ENCODE assay signal across 8 mouse cellular contexts in the genomic region with DNA sequence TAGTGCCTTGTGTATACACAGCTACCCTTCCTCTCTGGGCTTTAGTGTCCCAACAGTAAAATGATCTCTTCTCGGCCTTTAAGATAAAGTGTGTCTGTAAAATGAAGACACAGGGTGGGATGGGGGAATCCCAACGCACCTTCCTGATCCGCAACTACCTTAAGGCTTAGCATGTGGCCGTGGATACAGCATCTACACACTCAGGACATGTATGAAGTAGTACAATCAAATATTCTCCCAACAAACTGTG. TPM values are rescaled to one million over a fixed set of nuclear protein-coding genes. Genes with fewer than 3 reads are reported as not detected.
DNase-seq lines count a peak whose midpoint lies in the region; ATAC-seq and TF ChIP-seq lines count a peak whose summit lies in the region.

No protein-coding gene starts in this region.

- peak overlapping the region; percentile 87; the same call in 1 of the 2 replicates for H3K9ac ChIP-seq in kidney, embryonic 15.5 days
- H3K9ac ChIP-seq in hindbrain, embryonic 16.5 days (ENCODE audit: low read depth, low read length): peak overlapping the region; percentile 86
- H3K9ac ChIP-seq in midbrain, postnatal 0 days (replicated peaks; ENCODE audit: low read length, poor library complexity, severe bottlenecking): peak overlapping the region; percentile 77

- peak overlapping the region; percentile 97 for H3K4me2 ChIP-seq in kidney, embryonic 15.5 days
- H3K4me2 ChIP-seq in hindbrain, embryonic 16.5 days (ENCODE audit: low read length): peak overlapping the region; percentile 87
- peak overlapping the region; percentile 94 for H3K4me2 ChIP-seq in midbrain, postnatal 0 days (ENCODE audit: low read depth, low read length, poor library complexity, severe bottlenecking)

- TF ChIP-seq CTCF in midbrain, postnatal 0 days (IDR thresholded peaks at IDR 0.05): no peak

- peaks cover 42% of the 10 kb centered on the region for H3K4me1 ChIP-seq in kidney, embryonic 15.5 days
- 0 out of 2 replicates have a peak, but pooled peaks cover 2% of the 10 kb centered on the region for H3K4me1 ChIP-seq in brown adipose tissue, adult 24 weeks (ENCODE audit: control insufficient read depth, insufficient read depth, insufficient read length, low read length)
- H3K4me1 ChIP-seq in hindbrain, embryonic 16.5 days (ENCODE audit: control insufficient read depth, insufficient read depth, low read depth, low read length): peaks cover 15% of the 10 kb centered on the region
- H3K4me1 ChIP-seq in midbrain, postnatal 0 days (ENCODE audit: insufficient read depth, low read length): peaks cover 14% of the 10 kb centered on the region; the same call in 1 of the 2 replicates

- ATAC-seq in kidney, embryonic 15.5 days (replicated peaks; ENCODE audit: low FRiP score): no peak; the same call in 1 of the 2 replicates
- ATAC-seq in hindbrain, embryonic 16.5 days: no peak; the same call in 1 of the 2 replicates
- ATAC-seq in midbrain, postnatal 0 days (ENCODE audit: low FRiP score): no peak

- H3K36me3 ChIP-seq in kidney, embryonic 15.5 days: no peaks in the 10 kb centered on the region
- no peaks in the 10 kb centered on the region for H3K36me3 ChIP-seq in hindbrain, embryonic 16.5 days (ENCODE audit: control insufficient read depth, insufficient read depth, low read length)
- no peaks in the 10 kb centered on the region for H3K36me3 ChIP-seq in midbrain, postnatal 0 days (ENCODE audit: insufficient read depth, low read length)

- no peak for DNase-seq in kidney, adult 18-20 months
- peak; percentile 32 for DNase-seq in midbrain, postnatal 0 days (ENCODE audit: low spot score)
- DNase-seq in testis, postnatal 10 days (ENCODE audit: low spot score): no peak
- no peak for DNase-seq in embryo, embryonic 10.5 days (ENCODE audit: low spot score)
- no peak for DNase-seq in spleen, postnatal 4 days (ENCODE audit: low spot score in 2 of 2)

- peak overlapping the region; percentile 90 for H3K27ac ChIP-seq in kidney, embryonic 15.5 days
- no peak overlapping the region for H3K27ac ChIP-seq in brown adipose tissue, adult 24 weeks (replicated peaks; ENCODE audit: low read depth, low read length)
- no peak overlapping the region; the same call in 1 of the 2 replicates for H3K27ac ChIP-seq in hindbrain, embryonic 16.5 days (ENCODE audit: low read depth, low read length)
- H3K27ac ChIP-seq in midbrain, postnatal 0 days (ENCODE audit: low read depth, low read length): peak overlapping the region; percentile 44; the same call in 1 of the 2 replicates

- H3K9me3 ChIP-seq in kidney, embryonic 15.5 days (replicated peaks): no peaks in the 10 kb centered on the region
- no peaks in the 10 kb centered on the region for H3K9me3 ChIP-seq in hindbrain, embryonic 16.5 days (ENCODE audit: control insufficient read depth, low read length)
- H3K9me3 ChIP-seq in midbrain, postnatal 0 days (ENCODE audit: low read length): no peaks in the 10 kb centered on the region

- no peaks in the 10 kb centered on the region for H3K27me3 ChIP-seq in kidney, embryonic 15.5 days
- no peaks in the 10 kb centered on the region for H3K27me3 ChIP-seq in hindbrain, embryonic 16.5 days (replicated peaks; ENCODE audit: control insufficient read depth, insufficient read depth, low read length)
- no peaks in the 10 kb centered on the region for H3K27me3 ChIP-seq in midbrain, postnatal 0 days (ENCODE audit: insufficient read depth, low read length)

- WGBS in kidney, embryonic 15.5 days: 2% methylated on average over 4 of the region's 4 CpGs
- 4% methylated on average over 4 of the region's 4 CpGs for WGBS in hindbrain, embryonic 16.5 days
- WGBS in midbrain, postnatal 0 days: 7% methylated on average over 4 of the region's 4 CpGs

- peak overlapping the region; percentile 87 for H3K4me3 ChIP-seq in kidney, embryonic 15.5 days (replicated peaks)
- peak overlapping the region; percentile 75 for H3K4me3 ChIP-seq in brown adipose tissue, adult 24 weeks (ENCODE audit: insufficient read depth, low read depth, low read length)
- H3K4me3 ChIP-seq in hindbrain, embryonic 16.5 days (ENCODE audit: low read length): peak overlapping the region; percentile 84
- H3K4me3 ChIP-seq in midbrain, postnatal 0 days (ENCODE audit: low read depth, low read length): peak overlapping the region; percentile 63

RNA-seq across cellular contexts. Expression of a gene that starts 0.7 kb away (rescaled TPM):
- 83.0 and 84.2 TPM in 2 replicates for polyA plus RNA-seq in kidney, embryonic 15.5 days (2015; fragmentation: Nextera tagmentation; extraction: Ambion mirVana)
- polyA plus RNA-seq in brown adipose tissue, adult 24 weeks (2012; ENCODE audit: insufficient read depth, insufficient read length, missing spikeins): 21.8 and 22.6 TPM in 2 replicates
- 87.4 and 87.8 TPM in 2 replicates for polyA plus RNA-seq in hindbrain, embryonic 16.5 days (2015; fragmentation: Nextera tagmentation; extraction: Ambion mirVana)
- total RNA-seq in midbrain, postnatal 0 days (2014; rRNA removed): 62.3 and 66.3 TPM in 2 replicates
- 88.7 and 91.9 TPM in 2 replicates for polyA plus RNA-seq in midbrain, postnatal 0 days (2015; fragmentation: Nextera tagmentation; extraction: Ambion mirVana)

Comparison
In these comparisons a context has a peak if more than half of its experiments do, and no peak if none do; other contexts are left out.
1. H3K27ac ChIP-seq: peak in kidney, embryonic 15.5 days (single experiment) and midbrain, postnatal 0 days (single experiment); none in brown adipose tissue, adult 24 weeks (single experiment) and hindbrain, embryonic 16.5 days (single experiment).
2. Peak in every context shown above with its lines, with median percentiles within 50 percentile points of each other: H3K4me2 ChIP-seq, H3K4me3 ChIP-seq and H3K9ac ChIP-seq.